Mouse (Mus musculus) heart, postnatal 0 days (tissue): ENCODE measurements at regions not wholly inside any gene's neighbourhood (a gene's known extent, or its start where the extent isn't known, plus 50 kb on each side); places are given as distances from the start of the nearest gene placed in this dataset.

Experiments
- CTCF ChIP-seq: IDR thresholded peaks from 2 replicates; pipeline ENCODE4 v1.5.1; 2016; ENCODE audit warnings: antibody characterized with exemption, control low read depth, low read depth
- EP300 ChIP-seq: IDR thresholded peaks from 2 replicates; pipeline ENCODE4 v1.6.1; 2016; ENCODE audit warnings: antibody characterized with exemption, low read depth

DNA sequence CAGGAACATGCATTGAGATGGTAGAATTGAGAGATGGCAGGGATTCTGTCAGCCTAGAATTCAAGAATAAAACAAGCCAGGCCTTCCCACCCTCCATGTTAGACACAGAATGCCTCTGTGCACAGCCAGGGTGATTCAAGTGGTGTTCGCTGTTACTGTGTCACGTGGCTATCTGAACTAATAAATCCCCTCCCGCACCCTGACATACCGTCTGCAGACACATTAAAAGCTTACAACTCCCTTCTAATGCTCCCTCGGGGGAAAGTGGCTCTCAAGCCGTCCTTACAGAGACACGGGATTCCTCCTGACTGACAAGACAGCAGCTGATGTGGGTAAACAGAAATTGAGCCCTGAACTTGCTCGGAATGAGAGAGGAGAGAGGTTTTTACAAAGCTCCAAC, 279.1 kb downstream of the Prex1 start:
- TF ChIP-seq CTCF (no peak), EP300 (no peak)
